Mouse (Mus musculus) heart, embryonic 10.5 days (tissue): ENCODE results near the gene Sap30bp. TPM values are rescaled to one million over a fixed set of nuclear protein-coding genes. Genes with fewer than 3 reads are reported as not detected.

Experiments
- DNase-seq: peaks from one replicate; pipeline ENCODE4 v3.0.0-alpha.2; 2017; ENCODE audit warnings: low spot score
- H3K27ac ChIP-seq: fragments of 300-500 bp; sonication (generic); 2 replicates; pipeline ENCODE4 v1.5.1; 2016; ENCODE audit warnings: mild to moderate bottlenecking
- H3K27me3 ChIP-seq: fragments of 300-500 bp; sonication (generic); 2 replicates; pipeline ENCODE4 v1.6.1; 2016; ENCODE audit warnings: mild to moderate bottlenecking; ENCODE audit not compliant: poor library complexity, insufficient read depth, severe bottlenecking
- H3K36me3 ChIP-seq: fragments of 300-500 bp; sonication (generic); 2 replicates; pipeline ENCODE4 v1.6.1; 2016; ENCODE audit warnings: mild to moderate bottlenecking, moderate library complexity
- H3K4me1 ChIP-seq: fragments of 300-500 bp; sonication (generic); 2 replicates; pipeline ENCODE4 v1.6.1; 2016; ENCODE audit warnings: mild to moderate bottlenecking
- H3K4me3 ChIP-seq: fragments of 300-500 bp; sonication (generic); 2 replicates; pipeline ENCODE4 v1.5.1; 2016; ENCODE audit warnings: mild to moderate bottlenecking, moderate library complexity
- H3K9me3 ChIP-seq: fragments of 300-500 bp; sonication (generic); 2 replicates; pipeline ENCODE4 v1.6.1; 2016; ENCODE audit warnings: mild to moderate bottlenecking, moderate library complexity
- WGBS: fragments of 180-500 bp; shearing (Covaris S2); methylation state at CpG from one replicate; pipeline ENCODE4 v1.1.7; 2016; 5-methylcytosine and 5-hydroxymethylcytosine counted together
- polyA plus RNA-seq: library from polyadenylated mRNA; unstranded; fragments of >200 nt; fragmentation: Nextera tagmentation; extraction: Ambion mirVana; gene quantifications from 2 replicates; pipeline ENCODE4 v1.2.1, GENCODE M21; 2016

Sap30bp gene
- polyA plus RNA-seq, 1 experiment from 2014 or later, result 35.8 TPM

GRCm38 (mm10) chr11:115900561-115901337, 32.3 kb upstream of the Sap30bp start:
- H3K27ac ChIP-seq, result peak overlapping the region; percentile 92
- no peaks in the 10 kb centered on the region for H3K9me3 ChIP-seq

GRCm38 (mm10) chr11:115901338-115902161, 31.5 kb upstream of the Sap30bp start:
- H3K9me3 ChIP-seq, result no peaks in the 10 kb centered on the region
- peaks cover 84% of the 10 kb centered on the region for H3K4me1 ChIP-seq
- peak overlapping the region; percentile 51 for H3K4me3 ChIP-seq
- no peaks in the 10 kb centered on the region for H3K27me3 ChIP-seq
- peaks cover 12% of the 10 kb centered on the region for H3K36me3 ChIP-seq
- DNase-seq, result peak; percentile 91
- peak overlapping the region; percentile 92 for H3K27ac ChIP-seq
- 57% methylated on average over 9 of the region's 9 CpGs for WGBS

More at GRCm38 (mm10) chr11:115900561-115901337, 32.3 kb upstream of the Sap30bp start:
- 63% methylated on average over 8 of the region's 8 CpGs for WGBS
- Histone ChIP-seq H3K4me3 (peak overlapping the region; percentile 51), H3K36me3 (peaks cover 17% of the 10 kb centered on the region), H3K4me1 (peaks cover 79% of the 10 kb centered on the region), H3K27me3 (no peaks in the 10 kb centered on the region)
- no peak for DNase-seq

- Histone ChIP-seq H3K36me3 (peaks cover 6% of the 10 kb centered on the region; the same call in 1 of the 2 replicates), H3K9me3 (no peaks in the 10 kb centered on the region), H3K4me3 (peak overlapping the region; percentile 51), H3K27ac (peak overlapping the region; percentile 92), H3K27me3 (no peaks in the 10 kb centered on the region), H3K4me1 (peaks cover 89% of the 10 kb centered on the region)
- WGBS, result 51% methylated on average over 5 of the region's 5 CpGs
- DNase-seq, result no peak
These were observed 30.9 kb upstream of the Sap30bp start for GRCm38 (mm10) chr11:115902177-115902576.

- Histone ChIP-seq H3K27ac (peak overlapping the region; percentile 92), H3K4me1 (peaks cover 89% of the 10 kb centered on the region), H3K27me3 (no peaks in the 10 kb centered on the region), H3K36me3 (peaks cover 7% of the 10 kb centered on the region; the same call in 1 of the 2 replicates), H3K9me3 (no peaks in the 10 kb centered on the region), H3K4me3 (peak overlapping the region; percentile 51; the same call in 1 of the 2 replicates)
- DNase-seq, result no peak
- WGBS, result 60% methylated on average over 1 of the region's 1 CpGs
These were observed 30.3 kb upstream of the Sap30bp start for GRCm38 (mm10) chr11:115902831-115903230.

GRCm38 (mm10) chr11:115903384-115904230, 29.5 kb upstream of the Sap30bp start:
- H3K27ac ChIP-seq, result peak overlapping the region; percentile 92
- H3K4me3 ChIP-seq, result peak overlapping the region; percentile 22; the same call in 1 of the 2 replicates
- no peaks in the 10 kb centered on the region for H3K27me3 ChIP-seq
- no peaks in the 10 kb centered on the region for H3K9me3 ChIP-seq
- H3K4me1 ChIP-seq, result peaks cover 85% of the 10 kb centered on the region
- peak; percentile 96 for DNase-seq
- peaks cover 14% of the 10 kb centered on the region for H3K36me3 ChIP-seq
- 41% methylated on average over 11 of the region's 11 CpGs for WGBS

GRCm38 (mm10) chr11:115904231-115904955, 28.7 kb upstream of the Sap30bp start:
- 59% methylated on average over 8 of the region's 8 CpGs for WGBS
- Histone ChIP-seq H3K9me3 (no peaks in the 10 kb centered on the region), H3K27me3 (no peaks in the 10 kb centered on the region), H3K4me3 (peak overlapping the region; percentile 19; the same call in 1 of the 2 replicates), H3K36me3 (peaks cover 20% of the 10 kb centered on the region), H3K4me1 (peaks cover 77% of the 10 kb centered on the region), H3K27ac (peak overlapping the region; percentile 92)
- DNase-seq, result peak; percentile 78

- WGBS, result 45% methylated on average over 16 of the region's 16 CpGs
- H3K4me1 ChIP-seq, result peaks cover 69% of the 10 kb centered on the region
These were observed 27.9 kb upstream of the Sap30bp start for GRCm38 (mm10) chr11:115904956-115905790.

GRCm38 (mm10) chr11:115906116-115906515, 27.0 kb upstream of the Sap30bp start:
- 67% methylated on average over 3 of the region's 3 CpGs for WGBS
- Histone ChIP-seq H3K27ac (peak overlapping the region; percentile 92), H3K27me3 (no peaks in the 10 kb centered on the region), H3K4me3 (no peak overlapping the region), H3K9me3 (no peaks in the 10 kb centered on the region), H3K36me3 (peaks cover 25% of the 10 kb centered on the region), H3K4me1 (peaks cover 61% of the 10 kb centered on the region)
- no peak for DNase-seq

More at GRCm38 (mm10) chr11:115904956-115905790, 27.9 kb upstream of the Sap30bp start:
- peak; percentile 79 for DNase-seq
- no peaks in the 10 kb centered on the region for H3K27me3 ChIP-seq
- peaks cover 20% of the 10 kb centered on the region for H3K36me3 ChIP-seq
- H3K4me3 ChIP-seq, result peak overlapping the region; percentile 19; the same call in 1 of the 2 replicates
- peak overlapping the region; percentile 92 for H3K27ac ChIP-seq
- no peaks in the 10 kb centered on the region for H3K9me3 ChIP-seq

GRCm38 (mm10) chr11:115906521-115906920, 26.6 kb upstream of the Sap30bp start:
- peak overlapping the region; percentile 92 for H3K27ac ChIP-seq
- no peaks in the 10 kb centered on the region for H3K9me3 ChIP-seq
- no peak for DNase-seq
- 79% methylated on average over 5 of the region's 5 CpGs for WGBS
- H3K36me3 ChIP-seq, result peaks cover 29% of the 10 kb centered on the region
- no peaks in the 10 kb centered on the region for H3K27me3 ChIP-seq
- peaks cover 60% of the 10 kb centered on the region for H3K4me1 ChIP-seq
- H3K4me3 ChIP-seq, result no peak overlapping the region

- no peak for DNase-seq
These were observed 21.9 kb upstream of the Sap30bp start for GRCm38 (mm10) chr11:115911134-115911561.

More at GRCm38 (mm10) chr11:115911134-115911561, 21.9 kb upstream of the Sap30bp start:
- Histone ChIP-seq H3K9me3 (no peaks in the 10 kb centered on the region), H3K27me3 (no peaks in the 10 kb centered on the region), H3K27ac (no peak overlapping the region), H3K36me3 (peaks cover 56% of the 10 kb centered on the region), H3K4me3 (no peak overlapping the region), H3K4me1 (peaks cover 18% of the 10 kb centered on the region; the same call in 1 of the 2 replicates)
- WGBS, result 80% methylated on average over 5 of the region's 5 CpGs
